Mouse (Mus musculus): Measurements from ENCODE around the gene Tnpo2. TPM values are rescaled to one million over a fixed set of nuclear protein-coding genes. Genes with fewer than 3 reads are reported as not detected.

Tnpo2 gene
- polyA plus RNA-seq, 1 experiment = 106 TPM

DNA sequence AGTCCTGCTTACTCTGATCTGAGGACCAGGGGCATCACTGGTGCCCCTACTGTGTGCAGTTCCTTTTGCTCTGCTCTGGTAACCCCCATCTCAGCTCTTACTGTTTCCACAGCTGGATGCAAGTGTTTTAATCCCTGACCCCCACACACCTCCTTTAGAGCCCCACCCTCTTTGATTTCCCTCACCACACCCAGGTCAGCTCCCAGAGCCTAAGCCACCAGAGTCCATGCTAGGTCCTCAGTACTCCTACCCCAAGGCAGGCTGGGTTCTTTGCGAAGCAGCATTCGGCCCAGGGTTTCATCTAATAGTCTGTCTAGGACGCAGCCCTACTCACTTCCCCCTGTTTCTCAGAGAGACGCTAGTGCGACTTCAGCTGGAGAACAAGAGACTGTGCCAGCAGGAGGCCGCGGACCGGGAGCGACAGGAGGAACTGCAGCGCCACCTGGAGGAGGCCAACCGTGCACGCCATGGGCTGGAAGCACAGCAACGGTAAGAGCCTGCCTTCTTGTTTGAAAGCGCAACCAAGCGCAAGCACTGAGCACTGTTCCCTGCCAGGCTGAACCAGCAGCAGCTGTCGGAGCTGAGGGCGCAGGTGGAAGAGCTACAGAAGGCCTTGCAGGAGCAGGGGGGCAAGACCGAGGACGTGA is 38.9 kb upstream of the Tnpo2 start:
- H3K4me3 ChIP-seq (ENCODE audit: insufficient read depth, low read length) = no peak overlapping the region
- TF ChIP-seq CTCF (IDR thresholded peaks at IDR 0.05; ENCODE audit: borderline replicate concordance, insufficient read depth, low read length) = peak; percentile 99
- no peak for TF ChIP-seq POLR2A (IDR thresholded peaks at IDR 0.05; ENCODE audit: low read depth, low read length)

DNA sequence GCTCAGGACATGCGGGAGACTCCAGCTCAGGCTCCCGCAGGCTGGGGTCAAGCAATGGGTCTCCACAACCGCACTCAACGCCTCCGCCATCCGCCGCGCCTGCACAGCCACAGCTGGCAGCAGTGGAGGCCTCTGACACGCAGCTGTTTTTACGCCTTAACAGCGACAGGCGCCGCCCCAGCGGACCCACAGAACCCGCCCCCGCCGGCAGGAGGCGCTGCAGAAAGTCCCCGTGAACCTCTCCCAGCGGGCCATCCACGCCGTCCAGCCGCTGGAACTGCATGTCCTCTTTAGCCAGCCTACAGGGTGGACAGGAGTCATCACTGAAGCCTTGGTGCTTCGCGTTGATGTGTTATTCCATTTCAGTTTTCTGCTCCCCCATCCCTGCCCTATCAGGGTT is 29.0 kb upstream of the Tnpo2 start:
- TF ChIP-seq POLR2A (IDR thresholded peaks at IDR 0.05; ENCODE audit: low read depth, low read length) = no peak
- TF ChIP-seq CTCF (IDR thresholded peaks at IDR 0.05; ENCODE audit: borderline replicate concordance, insufficient read depth, low read length) = no peak
- H3K4me3 ChIP-seq (ENCODE audit: insufficient read depth, low read length) = no peak overlapping the region
- H3K27ac ChIP-seq (ENCODE audit: insufficient read depth, low read length) = no peak overlapping the region
- no peaks in the 10 kb centered on the region for H3K4me1 ChIP-seq (ENCODE audit: control insufficient read depth, insufficient read depth, low read length)

More for the DNA sequence above, 38.9 kb upstream of the Tnpo2 start:
- Histone ChIP-seq H3K27ac (ENCODE audit: insufficient read depth, low read length) (no peak overlapping the region), H3K4me1 (ENCODE audit: control insufficient read depth, insufficient read depth, low read length) (no peaks in the 10 kb centered on the region)

DNA sequence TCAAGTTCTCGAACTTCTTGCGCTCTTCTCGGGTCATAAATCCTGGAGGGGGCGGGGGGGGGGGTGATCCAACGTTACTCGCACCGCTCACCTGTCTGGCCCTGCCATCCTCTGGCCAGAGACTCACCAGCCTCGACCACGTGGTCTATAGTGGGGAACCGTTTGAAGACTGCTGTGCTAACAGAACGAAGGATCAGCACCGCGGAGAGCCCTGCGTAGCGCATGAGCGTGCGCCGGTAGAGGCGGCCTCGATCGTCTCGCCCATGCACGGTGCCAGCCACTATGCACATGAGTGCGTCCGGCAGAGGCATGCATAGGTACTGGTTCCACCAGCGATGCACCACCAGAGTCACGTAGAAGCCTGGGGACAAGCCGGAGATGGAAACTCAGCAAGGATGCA is 25.5 kb upstream of the Tnpo2 start:
- Histone ChIP-seq H3K27ac (ENCODE audit: insufficient read depth, low read length) (no peak overlapping the region), H3K4me1 (ENCODE audit: control insufficient read depth, insufficient read depth, low read length) (no peaks in the 10 kb centered on the region), H3K4me3 (ENCODE audit: insufficient read depth, low read length) (no peak overlapping the region)
- TF ChIP-seq POLR2A (IDR thresholded peaks at IDR 0.05; ENCODE audit: low read depth, low read length) (no peak), CTCF (IDR thresholded peaks at IDR 0.05; ENCODE audit: borderline replicate concordance, insufficient read depth, low read length) (no peak)

DNA sequence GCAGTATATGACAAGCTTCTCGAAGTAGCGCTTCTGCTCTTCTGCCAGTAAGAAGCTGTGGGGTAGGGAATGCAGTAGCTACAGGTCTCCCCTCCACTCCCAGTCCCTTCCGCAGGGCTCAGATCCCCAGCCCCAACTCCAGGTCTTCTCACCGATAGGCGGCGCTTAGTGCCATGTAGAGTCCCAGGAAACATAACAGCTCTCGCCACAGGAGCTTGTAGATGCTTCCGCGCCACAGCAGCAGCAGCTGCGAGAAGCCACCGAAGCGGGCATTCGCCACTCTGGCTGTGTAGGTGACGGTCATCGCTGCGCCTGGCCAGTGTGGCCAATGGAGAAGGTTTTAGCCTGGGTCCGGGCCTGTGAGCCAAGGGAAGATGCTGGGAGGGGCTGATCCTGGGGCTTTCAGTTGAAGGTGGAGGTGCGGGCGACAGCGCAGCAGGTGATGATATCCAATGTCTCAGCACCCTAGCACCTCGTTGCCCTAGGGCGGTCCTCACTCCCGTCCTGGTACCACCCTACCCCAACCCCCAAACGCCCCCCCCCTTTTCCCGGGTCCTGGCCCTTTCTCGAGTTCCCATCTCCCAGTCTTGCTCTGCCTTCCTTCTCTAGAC is 23.4 kb upstream of the Tnpo2 start:
- H3K4me3 ChIP-seq (ENCODE audit: insufficient read depth, low read length) = no peak overlapping the region
- H3K27ac ChIP-seq (ENCODE audit: insufficient read depth, low read length) = no peak overlapping the region
- no peaks in the 10 kb centered on the region for H3K4me1 ChIP-seq (ENCODE audit: control insufficient read depth, insufficient read depth, low read length)
- TF ChIP-seq CTCF (IDR thresholded peaks at IDR 0.05; ENCODE audit: borderline replicate concordance, insufficient read depth, low read length) = peak; percentile 29; the same call in 1 of the 2 replicates
- no peak for TF ChIP-seq POLR2A (IDR thresholded peaks at IDR 0.05; ENCODE audit: low read depth, low read length)

DNA sequence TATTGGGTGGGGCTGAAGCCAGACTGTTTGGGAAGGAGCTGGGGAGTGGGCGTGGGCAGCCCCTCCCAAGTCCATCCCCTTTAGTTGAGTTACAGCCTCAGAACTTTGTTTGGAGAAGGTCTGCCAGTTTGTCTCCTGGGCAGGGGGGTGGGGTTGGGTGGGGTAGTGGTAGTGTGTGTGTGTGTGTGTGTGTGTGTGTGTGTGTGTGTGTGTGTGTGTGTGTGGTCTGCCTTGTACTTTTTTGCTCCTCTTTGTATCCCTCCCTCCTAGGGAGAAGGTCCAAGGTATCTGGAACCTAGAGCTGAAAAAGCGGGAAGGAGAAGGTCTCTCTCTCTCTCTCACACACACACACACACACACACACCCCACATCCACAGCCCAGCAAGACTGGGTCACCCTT is 22.3 kb upstream of the Tnpo2 start, which contains the start of gene Best2:
Best2 (minus strand) TSS at position 101 of the 400 bp plus-strand sequence.
- Histone ChIP-seq H3K4me1 (ENCODE audit: control insufficient read depth, insufficient read depth, low read length) (no peaks in the 10 kb centered on the region), H3K27ac (ENCODE audit: insufficient read depth, low read length) (no peak within 1 kb of the TSS), H3K4me3 (ENCODE audit: insufficient read depth, low read length) (no peak within 1 kb of the TSS)
- TF ChIP-seq POLR2A (IDR thresholded peaks at IDR 0.05; ENCODE audit: low read depth, low read length) (no peak), CTCF (IDR thresholded peaks at IDR 0.05; ENCODE audit: borderline replicate concordance, insufficient read depth, low read length) (no peak)

DNA sequence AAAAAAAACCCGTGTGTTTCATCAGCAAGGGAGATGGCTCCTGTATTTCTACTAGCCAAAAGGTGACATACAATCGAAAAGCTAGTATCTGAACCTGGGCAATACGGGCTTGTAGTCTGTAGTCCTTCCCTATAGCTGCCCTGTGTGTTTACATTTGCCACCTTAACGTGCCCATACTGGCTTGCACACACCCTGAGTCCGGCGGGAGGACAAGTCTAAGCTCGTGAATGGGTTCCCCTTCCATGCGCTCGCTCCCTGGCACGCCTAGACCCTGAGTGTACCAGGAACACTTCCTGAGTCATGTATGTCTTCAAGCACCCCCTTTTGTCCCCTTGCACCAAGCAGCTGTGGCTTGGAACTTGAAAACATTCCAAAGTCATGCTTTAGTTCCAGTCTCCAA is 20.0 kb upstream of the Tnpo2 start:
- Histone ChIP-seq H3K4me1 (ENCODE audit: control insufficient read depth, insufficient read depth, low read length) (no peaks in the 10 kb centered on the region), H3K27ac (ENCODE audit: insufficient read depth, low read length) (no peak overlapping the region), H3K4me3 (ENCODE audit: insufficient read depth, low read length) (no peak overlapping the region)
- no peak for TF ChIP-seq POLR2A (IDR thresholded peaks at IDR 0.05; ENCODE audit: low read depth, low read length)
- TF ChIP-seq CTCF (IDR thresholded peaks at IDR 0.05; ENCODE audit: borderline replicate concordance, insufficient read depth, low read length) = no peak

DNA sequence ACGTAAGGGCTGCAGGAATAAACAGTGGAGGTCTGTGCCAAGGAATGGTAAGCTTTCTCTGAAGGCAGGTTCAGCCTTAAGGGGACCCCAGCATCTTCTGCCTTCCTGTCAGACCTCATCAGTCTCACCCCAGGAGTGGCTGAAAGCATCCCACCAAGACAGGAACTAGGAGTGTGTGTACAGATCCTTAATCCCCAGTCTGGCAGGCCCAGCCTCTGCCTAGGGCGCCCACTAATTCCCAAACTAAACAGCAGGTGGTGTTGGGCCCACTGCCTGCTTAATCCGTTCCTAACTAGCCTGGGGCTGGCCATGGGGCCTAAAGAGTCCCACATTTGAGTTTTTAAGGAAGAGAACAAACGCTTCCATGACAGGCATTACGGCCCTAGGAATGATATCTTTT is 19.5 kb upstream of the Tnpo2 start:
- Histone ChIP-seq H3K4me3 (ENCODE audit: insufficient read depth, low read length) (no peak overlapping the region), H3K4me1 (ENCODE audit: control insufficient read depth, insufficient read depth, low read length) (no peaks in the 10 kb centered on the region), H3K27ac (ENCODE audit: insufficient read depth, low read length) (no peak overlapping the region)
- no peak for TF ChIP-seq CTCF (IDR thresholded peaks at IDR 0.05; ENCODE audit: borderline replicate concordance, insufficient read depth, low read length)
- no peak for TF ChIP-seq POLR2A (IDR thresholded peaks at IDR 0.05; ENCODE audit: low read depth, low read length)

DNA sequence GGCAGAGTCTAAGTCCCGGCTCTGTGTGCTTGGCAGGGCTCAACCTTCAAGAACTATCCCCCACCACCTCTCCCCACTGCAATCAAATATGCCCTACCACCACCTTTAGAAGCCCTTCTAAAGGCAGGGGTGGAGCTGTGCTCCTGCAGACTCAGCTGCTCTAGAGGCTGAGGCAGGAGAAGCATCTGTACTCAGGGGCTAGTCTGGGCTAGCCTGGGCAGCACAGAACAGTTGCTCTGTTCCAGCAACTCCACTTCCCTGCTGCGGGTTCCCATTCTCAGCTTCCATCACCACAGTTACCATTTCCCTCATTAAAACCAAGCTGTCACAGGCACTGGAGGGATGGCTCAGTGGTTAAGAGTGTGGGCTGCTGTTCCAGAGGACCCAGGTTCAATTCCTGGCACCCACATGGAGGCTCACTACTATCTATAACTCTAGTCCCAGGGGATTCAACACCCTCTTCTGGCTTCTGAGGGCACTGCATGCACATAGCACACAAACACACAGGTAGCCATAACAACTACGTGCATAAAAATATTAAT is 15.1 kb upstream of the Tnpo2 start:
- Histone ChIP-seq H3K4me3 (ENCODE audit: insufficient read depth, low read length) (no peak overlapping the region), H3K27ac (ENCODE audit: insufficient read depth, low read length) (no peak overlapping the region), H3K4me1 (ENCODE audit: control insufficient read depth, insufficient read depth, low read length) (peaks cover 8% of the 10 kb centered on the region)
- TF ChIP-seq POLR2A (IDR thresholded peaks at IDR 0.05; ENCODE audit: low read depth, low read length) (no peak), CTCF (IDR thresholded peaks at IDR 0.05; ENCODE audit: borderline replicate concordance, insufficient read depth, low read length) (no peak)

DNA sequence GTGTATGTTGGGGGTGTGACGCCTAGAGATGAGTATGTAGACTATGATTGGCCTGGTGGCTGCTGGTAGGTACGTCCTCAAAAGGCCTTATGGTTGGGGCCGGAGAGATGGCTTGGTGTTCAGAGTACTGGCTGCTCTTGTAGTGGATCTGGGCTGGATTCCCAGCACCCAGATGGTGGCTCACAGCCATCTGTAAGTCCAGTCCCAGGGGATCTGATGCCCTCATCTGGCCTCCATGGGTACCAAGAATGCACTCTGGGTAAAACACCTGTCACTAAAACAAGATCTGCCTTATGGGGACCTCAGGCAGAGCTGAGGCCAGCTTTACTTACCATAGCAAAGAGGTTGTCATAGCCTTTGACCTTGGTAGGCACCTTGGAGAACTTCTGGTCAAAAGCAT is 12.9 kb upstream of the Tnpo2 start:
- Histone ChIP-seq H3K4me1 (ENCODE audit: control insufficient read depth, insufficient read depth, low read length) (peaks cover 13% of the 10 kb centered on the region), H3K4me3 (ENCODE audit: insufficient read depth, low read length) (peak overlapping the region; percentile 94), H3K27ac (ENCODE audit: insufficient read depth, low read length) (no peak overlapping the region)
- TF ChIP-seq CTCF (IDR thresholded peaks at IDR 0.05; ENCODE audit: borderline replicate concordance, insufficient read depth, low read length) (no peak), POLR2A (IDR thresholded peaks at IDR 0.05; ENCODE audit: low read depth, low read length) (no peak)

Measured in embryonic fibroblast, embryonic 13.5 days (primary cell).